Mouse (Mus musculus): ENCODE measurements at regions not wholly inside any gene's neighbourhood (a gene's known extent, or its start where the extent isn't known, plus 50 kb on each side); places are given as distances from the start of the nearest gene placed in this dataset.

- DNase-seq (ENCODE audit: low spot score in 2 of 2): peak in 1 of 2 experiments; percentile 41
Observed at GRCm38 (mm10) chr2:103848923-103849700, 51.7 kb upstream of the Caprin1 start.

GRCm38 (mm10) chr2:103849766-103850530 is 52.5 kb upstream of the Caprin1 start:
- no peak for DNase-seq (ENCODE audit: low spot score in 2 of 2)

GRCm38 (mm10) chr2:103850531-103850816 is 53.0 kb upstream of the Caprin1 start:
- DNase-seq (ENCODE audit: low spot score in 2 of 2): no peak

GRCm38 (mm10) chr2:103851171-103851570 is 53.7 kb upstream of the Caprin1 start:
- DNase-seq (ENCODE audit: low spot score in 2 of 2): no peak

- peak in 1 of 2 experiments; percentile 14 for DNase-seq (ENCODE audit: low spot score in 2 of 2)
Observed at GRCm38 (mm10) chr2:103861226-103861625, 63.8 kb upstream of the Caprin1 start.

- DNase-seq (ENCODE audit: low spot score in 2 of 2): no peak
Observed at GRCm38 (mm10) chr2:103864254-103864653, 66.8 kb upstream of the Caprin1 start.

GRCm38 (mm10) chr2:103865319-103866171 is 68.1 kb upstream of the Caprin1 start:
- DNase-seq (ENCODE audit: low spot score in 2 of 2): peak; percentile 60 to 69

GRCm38 (mm10) chr2:103867241-103867957 is 70.0 kb upstream of the Caprin1 start:
- no peak for DNase-seq (ENCODE audit: low spot score in 2 of 2)

GRCm38 (mm10) chr2:103867958-103868330 is 70.5 kb upstream of the Caprin1 start:
- DNase-seq (ENCODE audit: low spot score in 2 of 2): no peak

- DNase-seq (ENCODE audit: low spot score in 2 of 2): no peak
Observed at GRCm38 (mm10) chr2:103868655-103869054, 71.2 kb upstream of the Caprin1 start.

GRCm38 (mm10) chr2:103871522-103872276 is 74.2 kb upstream of the Caprin1 start:
- DNase-seq (ENCODE audit: low spot score in 2 of 2): peak; percentile 83 to 90

- no peak for DNase-seq (ENCODE audit: low spot score in 2 of 2)
Observed at GRCm38 (mm10) chr2:103872277-103872636, 74.8 kb upstream of the Caprin1 start.

- no peak for DNase-seq (ENCODE audit: low spot score in 2 of 2)
Observed at GRCm38 (mm10) chr2:103873381-103873780, 75.9 kb upstream of the Caprin1 start.

- DNase-seq (ENCODE audit: low spot score in 2 of 2): no peak
Observed at GRCm38 (mm10) chr2:103874466-103874865, 77.0 kb upstream of the Caprin1 start.

- DNase-seq (ENCODE audit: low spot score in 2 of 2): no peak
Observed at GRCm38 (mm10) chr2:103875754-103876153, 78.3 kb upstream of the Caprin1 start.

GRCm38 (mm10) chr2:103876236-103876635 is 78.8 kb upstream of the Caprin1 start:
- DNase-seq (ENCODE audit: low spot score in 2 of 2): no peak

- peak; percentile 54 to 63 for DNase-seq (ENCODE audit: low spot score in 2 of 2)
Observed at GRCm38 (mm10) chr2:103881026-103881763, 76.6 kb upstream of the Lmo2 start.

GRCm38 (mm10) chr2:103884926-103885325 is 72.9 kb upstream of the Lmo2 start:
- no peak for DNase-seq (ENCODE audit: low spot score in 2 of 2)

- no peak for DNase-seq (ENCODE audit: low spot score in 2 of 2)
Observed at GRCm38 (mm10) chr2:103888023-103888422, 69.8 kb upstream of the Lmo2 start.

- peak; percentile 34 to 38 for DNase-seq (ENCODE audit: low spot score in 2 of 2)
Observed at GRCm38 (mm10) chr2:103891240-103891767, 66.5 kb upstream of the Lmo2 start.
